Mouse (Mus musculus): Measurements from ENCODE around the gene Cd3g. TPM values are rescaled to one million over a fixed set of nuclear protein-coding genes. Genes with fewer than 3 reads are reported as not detected.
A peak's percentile ranks its signal among the peaks of the same experiment; 100 is the strongest.

The Cd3g gene
- total and polyA plus RNA-seq, 2 experiments from 2014 or later, result not detected

DNA sequence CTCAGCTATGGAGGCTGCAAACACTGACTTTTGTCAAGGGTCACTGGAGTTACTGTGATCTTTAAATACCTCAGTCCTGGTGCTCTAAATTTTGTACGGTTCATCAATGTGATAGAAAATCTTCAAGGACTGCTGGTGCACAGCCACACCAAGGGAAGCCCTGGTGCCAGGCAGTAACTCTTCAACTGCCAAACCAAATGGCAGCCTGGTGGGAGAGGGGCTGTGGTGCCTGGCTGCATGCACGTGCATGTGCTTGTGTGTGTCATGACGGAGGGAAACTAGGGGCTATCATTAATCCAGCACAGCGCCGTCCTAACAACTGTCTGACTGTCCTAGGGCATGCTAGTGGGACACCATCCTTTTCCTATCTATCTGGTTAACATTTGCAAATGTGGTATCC lies 19.5 kb upstream of the Cd3g start:
- DNase-seq (ENCODE audit: low spot score) (no peak), ATAC-seq (no peak)
- no peaks in the 10 kb centered on the region for H3K27me3 ChIP-seq (ENCODE audit: insufficient read depth, low read length)
- H3K27ac ChIP-seq, result no peak overlapping the region
- H3K9ac ChIP-seq (replicated peaks; ENCODE audit: low read length), result no peak overlapping the region
- H3K36me3 ChIP-seq (ENCODE audit: insufficient read depth, low read length), result no peaks in the 10 kb centered on the region
- 74% methylated on average over 5 of the region's 5 CpGs for WGBS
- no peak overlapping the region for H3K4me3 ChIP-seq (ENCODE audit: low read length)
- TF ChIP-seq CTCF (IDR thresholded peaks at IDR 0.05; ENCODE audit: low read depth), result no peak
- H3K9me3 ChIP-seq (ENCODE audit: low read length), result no peaks in the 10 kb centered on the region
- no peaks in the 10 kb centered on the region for H3K4me1 ChIP-seq (ENCODE audit: insufficient read depth, low read length)
- H3K4me2 ChIP-seq (ENCODE audit: low read depth, low read length), result no peak overlapping the region

DNA sequence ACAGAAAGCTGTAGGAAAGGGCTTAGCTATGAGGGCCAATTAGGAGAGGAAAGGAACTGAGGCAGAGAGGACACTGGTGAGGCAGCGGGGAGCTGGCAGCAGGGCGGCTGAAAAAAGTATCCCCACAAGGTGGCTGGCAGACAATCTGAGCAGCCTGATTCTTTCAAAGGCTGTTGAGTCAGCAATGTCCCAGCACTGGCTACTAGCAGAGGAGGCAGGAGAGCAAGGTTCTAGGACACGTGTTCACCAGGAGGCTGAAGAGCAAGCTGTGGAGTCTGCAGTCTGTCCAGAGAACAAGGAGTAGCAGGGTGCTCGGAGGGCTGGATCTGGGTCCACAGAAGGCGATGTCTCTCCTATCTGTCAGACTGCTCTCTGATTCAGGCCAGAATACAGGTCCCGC lies 18.9 kb upstream of the Cd3g start:
- no peak overlapping the region for H3K9ac ChIP-seq (replicated peaks; ENCODE audit: low read length)
- H3K9me3 ChIP-seq (ENCODE audit: low read length), result no peaks in the 10 kb centered on the region
- H3K4me2 ChIP-seq (ENCODE audit: low read depth, low read length), result no peak overlapping the region
- H3K27me3 ChIP-seq (ENCODE audit: insufficient read depth, low read length), result no peaks in the 10 kb centered on the region
- DNase-seq (ENCODE audit: low spot score) (no peak), ATAC-seq (no peak)
- no peak overlapping the region for H3K4me3 ChIP-seq (ENCODE audit: low read length)
- no peaks in the 10 kb centered on the region for H3K36me3 ChIP-seq (ENCODE audit: insufficient read depth, low read length)
- 54% methylated on average over 6 of the region's 6 CpGs for WGBS
- TF ChIP-seq CTCF (IDR thresholded peaks at IDR 0.05; ENCODE audit: low read depth), result no peak
- H3K4me1 ChIP-seq (ENCODE audit: insufficient read depth, low read length), result no peaks in the 10 kb centered on the region
- H3K27ac ChIP-seq, result no peak overlapping the region

GRCm38 (mm10) chr9:44998138-44998537 lies 17.9 kb upstream of the Cd3g start:
- no peak for TF ChIP-seq CTCF (IDR thresholded peaks at IDR 0.05; ENCODE audit: low read depth)

DNA sequence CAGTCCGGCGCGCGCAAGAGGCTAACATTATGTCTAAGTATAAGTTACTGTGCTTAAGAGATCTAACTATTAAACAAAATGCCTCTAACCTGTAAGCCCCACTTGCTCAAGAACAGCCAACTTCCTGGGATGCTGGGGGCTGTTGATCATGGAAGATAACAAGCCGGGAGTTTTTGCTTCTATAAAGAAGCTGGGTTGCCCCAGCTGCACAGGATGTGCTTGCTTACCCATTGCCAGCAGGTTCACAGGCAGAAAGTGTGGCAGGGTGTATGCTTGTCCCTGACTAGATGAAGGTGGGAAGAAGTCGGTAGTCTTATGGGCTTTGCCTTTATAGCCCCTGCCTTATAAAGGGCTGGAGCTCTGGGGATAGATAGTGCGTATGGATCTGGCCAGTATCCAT lies 16.4 kb upstream of the Cd3g start:
- H3K27ac ChIP-seq, result no peak overlapping the region
- 94% methylated on average over 7 of the region's 7 CpGs for WGBS
- no peak overlapping the region for H3K9ac ChIP-seq (replicated peaks; ENCODE audit: low read length)
- no peaks in the 10 kb centered on the region for H3K9me3 ChIP-seq (ENCODE audit: low read length)
- no peaks in the 10 kb centered on the region for H3K36me3 ChIP-seq (ENCODE audit: insufficient read depth, low read length)
- no peaks in the 10 kb centered on the region for H3K27me3 ChIP-seq (ENCODE audit: insufficient read depth, low read length)
- H3K4me3 ChIP-seq (ENCODE audit: low read length), result no peak overlapping the region
- ATAC-seq, result no peak
- H3K4me2 ChIP-seq (ENCODE audit: low read depth, low read length), result no peak overlapping the region
- H3K4me1 ChIP-seq (ENCODE audit: insufficient read depth, low read length), result no peaks in the 10 kb centered on the region
- TF ChIP-seq CTCF (IDR thresholded peaks at IDR 0.05; ENCODE audit: low read depth), result no peak
- no peak for DNase-seq (ENCODE audit: low spot score)

More at GRCm38 (mm10) chr9:44998138-44998537, 17.9 kb upstream of the Cd3g start:
- no peaks in the 10 kb centered on the region for H3K9me3 ChIP-seq (ENCODE audit: low read length)
- H3K36me3 ChIP-seq (ENCODE audit: insufficient read depth, low read length), result no peaks in the 10 kb centered on the region
- no peak overlapping the region for H3K4me2 ChIP-seq (ENCODE audit: low read depth, low read length)
- no peak overlapping the region for H3K4me3 ChIP-seq (ENCODE audit: low read length)
- H3K9ac ChIP-seq (replicated peaks; ENCODE audit: low read length), result no peak overlapping the region
- H3K27me3 ChIP-seq (ENCODE audit: insufficient read depth, low read length), result no peaks in the 10 kb centered on the region
- DNase-seq (ENCODE audit: low spot score) (no peak), ATAC-seq (no peak)
- H3K27ac ChIP-seq, result no peak overlapping the region
- H3K4me1 ChIP-seq (ENCODE audit: insufficient read depth, low read length), result no peaks in the 10 kb centered on the region
- 77% methylated on average over 11 of the region's 11 CpGs for WGBS

DNA sequence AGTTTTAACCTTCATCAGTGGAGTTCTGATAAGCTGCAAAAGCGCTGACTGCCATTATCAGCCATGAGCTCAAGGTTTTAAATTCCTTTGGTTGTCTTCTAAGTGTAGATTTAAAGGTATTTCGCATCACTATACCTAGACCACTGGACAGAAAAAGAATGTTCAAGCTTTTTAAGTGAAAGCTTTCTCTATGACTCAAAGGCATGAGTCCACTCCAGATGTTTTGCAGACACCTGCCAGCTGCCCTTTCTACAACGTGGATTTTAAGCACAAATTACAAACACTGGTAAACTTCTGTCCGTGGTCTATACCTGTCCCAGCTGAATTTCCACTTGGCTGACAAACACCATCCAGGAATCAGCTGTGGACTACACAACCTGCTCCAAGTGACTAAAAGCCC lies 14.7 kb upstream of the Cd3g start:
- Histone ChIP-seq H3K9ac (replicated peaks; ENCODE audit: low read length) (no peak overlapping the region), H3K4me3 (ENCODE audit: low read length) (no peak overlapping the region), H3K4me1 (ENCODE audit: insufficient read depth, low read length) (no peaks in the 10 kb centered on the region), H3K27me3 (ENCODE audit: insufficient read depth, low read length) (no peaks in the 10 kb centered on the region), H3K4me2 (ENCODE audit: low read depth, low read length) (no peak overlapping the region), H3K36me3 (ENCODE audit: insufficient read depth, low read length) (no peaks in the 10 kb centered on the region), H3K27ac (no peak overlapping the region), H3K9me3 (ENCODE audit: low read length) (no peaks in the 10 kb centered on the region)
- WGBS, result 77% methylated on average over 4 of the region's 4 CpGs
- TF ChIP-seq CTCF (IDR thresholded peaks at IDR 0.05; ENCODE audit: low read depth), result no peak
- ATAC-seq (no peak), DNase-seq (ENCODE audit: low spot score) (no peak)

DNA sequence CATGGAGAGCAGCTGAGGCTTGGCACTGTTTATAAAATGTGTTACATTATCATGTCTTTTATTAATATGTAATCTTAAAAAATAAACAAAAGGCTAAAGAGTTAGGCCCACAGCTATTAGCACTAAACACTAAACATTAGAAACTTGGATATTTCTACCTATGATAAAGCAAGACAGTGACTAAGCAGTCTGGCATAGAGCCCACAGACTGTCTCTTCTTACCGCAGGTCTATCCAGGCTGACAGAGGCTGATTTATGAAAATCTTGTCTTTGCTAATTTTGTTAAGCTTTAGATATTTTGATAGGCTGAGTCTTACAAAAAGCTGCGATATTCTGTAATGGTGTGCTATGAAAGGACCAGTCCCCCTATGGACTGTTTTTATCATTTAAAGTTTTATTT lies 13.0 kb upstream of the Cd3g start:
- no peak for ATAC-seq
- H3K9ac ChIP-seq (replicated peaks; ENCODE audit: low read length), result no peak overlapping the region
- WGBS, result 97% methylated on average over 2 of the region's 2 CpGs
- no peak overlapping the region for H3K27ac ChIP-seq
- no peaks in the 10 kb centered on the region for H3K27me3 ChIP-seq (ENCODE audit: insufficient read depth, low read length)
- no peaks in the 10 kb centered on the region for H3K36me3 ChIP-seq (ENCODE audit: insufficient read depth, low read length)
- no peaks in the 10 kb centered on the region for H3K4me1 ChIP-seq (ENCODE audit: insufficient read depth, low read length)
- no peak overlapping the region for H3K4me3 ChIP-seq (ENCODE audit: low read length)
- H3K9me3 ChIP-seq (ENCODE audit: low read length), result no peaks in the 10 kb centered on the region
- no peak for TF ChIP-seq CTCF (IDR thresholded peaks at IDR 0.05; ENCODE audit: low read depth)
- DNase-seq (ENCODE audit: low spot score), result no peak
- no peak overlapping the region for H3K4me2 ChIP-seq (ENCODE audit: low read depth, low read length)

GRCm38 (mm10) chr9:44992271-44992670 lies 12.0 kb upstream of the Cd3g start:
- Histone ChIP-seq H3K36me3 (ENCODE audit: insufficient read depth, low read length) (no peaks in the 10 kb centered on the region), H3K4me3 (ENCODE audit: low read length) (no peak overlapping the region), H3K9ac (replicated peaks; ENCODE audit: low read length) (no peak overlapping the region), H3K4me2 (ENCODE audit: low read depth, low read length) (no peak overlapping the region), H3K9me3 (ENCODE audit: low read length) (no peaks in the 10 kb centered on the region), H3K27me3 (ENCODE audit: insufficient read depth, low read length) (no peaks in the 10 kb centered on the region), H3K27ac (no peak overlapping the region), H3K4me1 (ENCODE audit: insufficient read depth, low read length) (no peaks in the 10 kb centered on the region)
- ATAC-seq (no peak), DNase-seq (ENCODE audit: low spot score) (peak; percentile 41)
- no peak for TF ChIP-seq CTCF (IDR thresholded peaks at IDR 0.05; ENCODE audit: low read depth)

Data from hindbrain, postnatal 0 days (tissue).